Mouse (Mus musculus) kidney, adult 2 months (tissue): ENCODE results near the gene Mob3b.

Experiments
- CTCF ChIP-seq: fragments of 200-500 bp; conservative IDR thresholded peaks from 2 replicates; pipeline ENCODE4 v1.5.1; 2011; ENCODE audit warnings: low read depth, mild to moderate bottlenecking, control low read depth, low read length, moderate library complexity, mixed read lengths; ENCODE audit not compliant: insufficient read depth, insufficient read length
- POLR2A ChIP-seq: fragments of 200-500 bp; IDR thresholded peaks from one replicate; pipeline ENCODE4 v1.6.1; 2011; ENCODE audit warnings: low read depth, low read length, control low read depth

DNA sequence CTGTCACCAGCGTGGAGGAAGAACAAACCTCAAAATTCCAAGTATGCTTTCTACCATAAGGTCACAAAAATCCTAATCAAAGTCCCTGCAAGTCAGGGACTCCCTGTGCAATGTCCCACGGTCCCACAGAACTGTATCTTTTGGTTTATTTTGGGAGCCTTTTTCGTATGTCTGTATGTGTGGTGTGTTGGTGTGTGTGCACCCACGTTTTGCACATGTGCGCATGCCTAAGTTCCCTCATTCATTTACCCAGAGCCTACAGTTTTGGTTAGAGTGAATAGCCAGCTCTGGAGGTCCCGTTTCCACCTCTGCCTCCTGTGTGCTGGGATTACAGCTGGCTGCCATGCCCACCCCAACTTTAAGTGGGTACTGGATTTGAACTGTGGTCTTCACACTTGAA lies 189.7 kb downstream of the Mob3b start:
- TF ChIP-seq CTCF (no peak), POLR2A (no peak)
